Mouse (Mus musculus) neural tube, embryonic 12.5 days (tissue): ENCODE data around the gene Nfatc3. TPM values are rescaled to one million over a fixed set of nuclear protein-coding genes. Genes with fewer than 3 reads are reported as not detected.

ENCODE experiments used
- ATAC-seq: fragments of 200-750 bp; cut with Nextera tagmentation; 2 replicates; pipeline ENCODE4 v1.8.0; 2017; ENCODE audit warnings: low read depth, mild to moderate bottlenecking, moderate TSS enrichment, moderate library complexity; ENCODE audit not compliant: low FRiP score
- H3K27ac ChIP-seq: fragments of 300-500 bp; sonication (generic); 2 replicates; pipeline ENCODE4 v1.5.1; 2016
- H3K27me3 ChIP-seq: fragments of 300-500 bp; sonication (generic); replicated peaks from 2 replicates; pipeline ENCODE4 v1.6.1; 2016; ENCODE audit warnings: mild to moderate bottlenecking
- H3K36me3 ChIP-seq: fragments of 300-500 bp; sonication (generic); 2 replicates; pipeline ENCODE4 v1.6.1; 2016; ENCODE audit warnings: mild to moderate bottlenecking
- H3K4me1 ChIP-seq: fragments of 300-500 bp; sonication (generic); 2 replicates; pipeline ENCODE4 v1.6.1; 2016
- H3K4me2 ChIP-seq: fragments of 300-500 bp; sonication (generic); replicated peaks from 2 replicates; pipeline ENCODE4 v1.6.1; 2016; ENCODE audit warnings: mild to moderate bottlenecking
- H3K4me3 ChIP-seq: fragments of 300-500 bp; sonication (generic); 2 replicates; pipeline ENCODE4 v1.5.1; 2016
- H3K9ac ChIP-seq: fragments of 300-500 bp; sonication (generic); 2 replicates; pipeline ENCODE4 v1.6.1; 2016; ENCODE audit warnings: mild to moderate bottlenecking
- H3K9me3 ChIP-seq: fragments of 300-500 bp; sonication (generic); 2 replicates; pipeline ENCODE4 v1.6.1; 2016; ENCODE audit warnings: mild to moderate bottlenecking
- WGBS: fragments of 180-500 bp; shearing (Covaris S2); methylation state at CpG from one replicate; pipeline ENCODE4 v1.1.7; 2016; 5-methylcytosine and 5-hydroxymethylcytosine counted together
- polyA plus RNA-seq: library from polyadenylated mRNA; unstranded; fragments of >200 nt; fragmentation: Nextera tagmentation; extraction: Ambion mirVana; gene quantifications from 2 replicates; pipeline ENCODE4 v1.2.1, GENCODE M21; 2016

The Nfatc3 gene
- polyA plus RNA-seq, 1 experiment from 2014 or later: 4.4 TPM

- H3K4me2 ChIP-seq: no peak overlapping the region
- H3K9me3 ChIP-seq: no peaks in the 10 kb centered on the region
- 82% methylated on average over 3 of the region's 3 CpGs for WGBS
- peaks cover 3% of the 10 kb centered on the region; the same call in 1 of the 2 replicates for H3K4me1 ChIP-seq
- no peak overlapping the region for H3K9ac ChIP-seq
- ATAC-seq: no peak
- H3K27ac ChIP-seq: no peak overlapping the region
- peaks cover 13% of the 10 kb centered on the region; the same call in 1 of the 2 replicates for H3K36me3 ChIP-seq
- H3K4me3 ChIP-seq: no peak overlapping the region
- H3K27me3 ChIP-seq: no peaks in the 10 kb centered on the region
Measured at GRCm38 (mm10) chr8:106044151-106044550, 14.5 kb upstream of the Nfatc3 start.

DNA sequence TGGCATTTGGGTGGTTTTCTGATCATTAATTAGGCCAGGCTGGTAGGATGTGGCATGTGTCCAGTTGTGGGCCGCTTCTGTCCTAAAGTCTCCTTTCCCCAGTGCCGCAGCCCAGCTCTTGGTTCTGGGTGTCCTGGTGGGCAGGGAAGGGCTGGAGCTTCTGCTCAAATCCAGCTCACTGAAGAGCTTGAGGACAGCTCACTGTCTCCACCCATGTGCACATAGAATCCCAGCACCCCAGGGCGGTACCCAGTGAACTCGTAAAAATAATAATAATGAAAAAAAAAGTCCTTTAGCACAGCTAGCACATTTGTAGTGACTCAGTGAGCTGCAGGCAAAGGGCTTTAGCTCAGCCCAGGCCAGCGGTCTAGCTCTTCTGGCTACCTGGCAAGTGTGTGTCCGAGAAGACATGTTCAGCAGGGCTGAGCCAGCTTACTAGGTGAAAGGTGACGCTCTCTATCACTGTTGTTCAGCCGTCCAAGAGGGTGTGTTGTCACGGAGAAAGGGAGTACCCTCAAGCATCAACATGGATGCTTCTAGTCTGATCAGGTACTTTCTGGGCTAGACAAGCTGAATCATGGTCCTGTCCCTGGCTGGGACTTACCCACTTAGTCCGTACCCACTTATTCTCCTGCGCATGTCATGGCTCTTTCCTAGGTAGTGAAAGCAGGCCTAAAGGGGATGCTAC is 11.6 kb upstream of the Nfatc3 start:
- no peak for ATAC-seq

DNA sequence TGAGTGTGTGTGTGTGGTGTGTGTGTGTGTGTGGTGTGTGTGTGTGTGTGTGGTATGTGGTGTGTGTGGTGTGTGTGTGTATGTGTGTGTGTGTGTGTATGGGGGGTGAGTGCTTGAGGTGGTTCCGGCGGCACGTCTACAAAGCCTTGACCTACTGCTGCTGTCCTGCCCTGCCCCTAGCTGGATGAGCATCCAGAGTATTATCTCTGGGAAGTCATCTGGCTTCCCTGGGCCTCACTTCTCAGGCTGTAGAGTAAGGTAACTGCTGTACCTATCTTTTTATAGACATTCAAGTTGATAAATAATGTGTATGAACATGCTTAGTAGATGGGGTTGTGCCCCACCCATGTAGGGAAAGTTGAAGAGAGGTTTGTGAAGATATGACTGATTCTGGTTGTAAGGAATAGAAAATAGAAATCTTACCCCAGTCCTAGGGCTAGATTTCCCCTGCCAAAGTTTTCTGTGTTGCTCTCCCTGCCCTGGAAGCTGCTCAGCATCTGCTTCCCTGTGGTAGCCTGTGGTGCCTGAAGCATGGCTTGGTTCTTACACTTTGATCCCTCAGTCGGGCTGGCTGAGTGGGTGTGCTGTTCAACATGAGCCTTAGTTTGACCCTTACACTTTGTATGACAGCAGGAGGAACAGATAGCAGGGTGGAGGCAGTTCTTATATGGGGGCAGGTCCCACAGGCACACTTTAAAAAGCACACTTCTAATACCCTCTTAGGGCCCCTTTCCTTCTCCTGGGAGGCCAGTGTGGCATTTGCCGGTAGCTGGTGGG is 10.6 kb upstream of the Nfatc3 start:
- H3K27ac ChIP-seq: no peak overlapping the region
- no peak overlapping the region for H3K4me2 ChIP-seq
- no peak overlapping the region for H3K4me3 ChIP-seq
- peaks cover 37% of the 10 kb centered on the region for H3K36me3 ChIP-seq
- ATAC-seq: no peak
- no peak overlapping the region for H3K9ac ChIP-seq
- no peaks in the 10 kb centered on the region for H3K27me3 ChIP-seq
- WGBS: 89% methylated on average over 5 of the region's 5 CpGs
- H3K4me1 ChIP-seq: peaks cover 3% of the 10 kb centered on the region; the same call in 1 of the 2 replicates
- no peaks in the 10 kb centered on the region for H3K9me3 ChIP-seq

More for the DNA sequence above, 11.6 kb upstream of the Nfatc3 start:
- Histone ChIP-seq H3K36me3 (peaks cover 30% of the 10 kb centered on the region), H3K4me1 (peaks cover 3% of the 10 kb centered on the region; the same call in 1 of the 2 replicates), H3K4me3 (no peak overlapping the region), H3K4me2 (no peak overlapping the region), H3K9me3 (no peaks in the 10 kb centered on the region), H3K9ac (no peak overlapping the region), H3K27ac (no peak overlapping the region), H3K27me3 (no peaks in the 10 kb centered on the region)
- 93% methylated on average over 11 of the region's 11 CpGs for WGBS

- Histone ChIP-seq H3K27ac (no peak overlapping the region), H3K4me1 (no peaks in the 10 kb centered on the region), H3K4me3 (no peak overlapping the region), H3K27me3 (no peaks in the 10 kb centered on the region), H3K9me3 (no peaks in the 10 kb centered on the region), H3K4me2 (no peak overlapping the region), H3K36me3 (peaks cover 44% of the 10 kb centered on the region), H3K9ac (no peak overlapping the region)
- 89% methylated on average over 6 of the region's 6 CpGs for WGBS
- ATAC-seq: no peak
Measured at GRCm38 (mm10) chr8:106049840-106050239, 8.8 kb upstream of the Nfatc3 start.

- no peak overlapping the region for H3K4me2 ChIP-seq
- no peak for ATAC-seq
- H3K36me3 ChIP-seq: peaks cover 38% of the 10 kb centered on the region
- H3K4me3 ChIP-seq: no peak overlapping the region
- H3K9me3 ChIP-seq: no peaks in the 10 kb centered on the region
- no peaks in the 10 kb centered on the region for H3K27me3 ChIP-seq
- 97% methylated on average over 3 of the region's 3 CpGs for WGBS
- no peaks in the 10 kb centered on the region for H3K4me1 ChIP-seq
- no peak overlapping the region for H3K27ac ChIP-seq
- no peak overlapping the region for H3K9ac ChIP-seq
Measured at GRCm38 (mm10) chr8:106051068-106051467, 7.6 kb upstream of the Nfatc3 start.

DNA sequence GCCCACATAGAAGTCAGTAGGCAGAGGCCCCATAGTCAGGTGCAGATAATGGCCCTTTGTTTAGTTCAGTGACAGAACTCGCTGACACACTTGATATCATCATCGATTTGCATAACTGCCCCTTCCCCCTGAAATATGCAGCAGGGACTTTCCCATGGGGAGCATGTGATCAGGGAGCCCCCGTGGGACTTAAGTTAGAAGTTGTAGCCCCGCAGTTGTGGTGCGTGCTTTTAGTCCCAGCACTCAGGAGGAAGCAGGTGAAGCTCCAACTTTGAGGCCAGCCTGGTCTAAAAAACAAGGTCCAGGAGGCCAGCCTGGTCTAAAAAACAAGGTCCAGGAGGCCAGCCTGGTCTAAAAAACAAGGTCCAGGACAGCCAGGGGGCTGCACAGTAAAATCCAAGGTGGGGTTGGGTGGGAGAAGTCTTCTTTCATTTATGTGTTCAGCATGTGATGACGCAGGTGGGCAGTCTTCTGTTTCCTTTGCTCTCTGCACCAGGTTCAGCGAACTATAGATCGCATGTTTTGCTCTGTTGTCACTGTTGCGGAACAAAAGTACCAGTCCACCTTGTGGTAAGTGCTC is 6.0 kb upstream of the Nfatc3 start:
- Histone ChIP-seq H3K4me2 (no peak overlapping the region), H3K27ac (no peak overlapping the region), H3K4me1 (no peaks in the 10 kb centered on the region), H3K9me3 (no peaks in the 10 kb centered on the region), H3K9ac (no peak overlapping the region), H3K27me3 (no peaks in the 10 kb centered on the region), H3K36me3 (peaks cover 38% of the 10 kb centered on the region), H3K4me3 (no peak overlapping the region)
- WGBS: 92% methylated on average over 9 of the region's 9 CpGs
- ATAC-seq: no peak

- Histone ChIP-seq H3K27ac (no peak overlapping the region), H3K9me3 (no peaks in the 10 kb centered on the region), H3K4me2 (no peak overlapping the region), H3K9ac (no peak overlapping the region), H3K4me3 (no peak overlapping the region), H3K27me3 (no peaks in the 10 kb centered on the region), H3K36me3 (peaks cover 36% of the 10 kb centered on the region), H3K4me1 (peaks cover 8% of the 10 kb centered on the region)
- no peak for ATAC-seq
- whole genome bisulfite sequencing: 23% methylated on average over 6 of the region's 6 CpGs
Measured at GRCm38 (mm10) chr8:106054190-106054811, 4.3 kb upstream of the Nfatc3 start.

DNA sequence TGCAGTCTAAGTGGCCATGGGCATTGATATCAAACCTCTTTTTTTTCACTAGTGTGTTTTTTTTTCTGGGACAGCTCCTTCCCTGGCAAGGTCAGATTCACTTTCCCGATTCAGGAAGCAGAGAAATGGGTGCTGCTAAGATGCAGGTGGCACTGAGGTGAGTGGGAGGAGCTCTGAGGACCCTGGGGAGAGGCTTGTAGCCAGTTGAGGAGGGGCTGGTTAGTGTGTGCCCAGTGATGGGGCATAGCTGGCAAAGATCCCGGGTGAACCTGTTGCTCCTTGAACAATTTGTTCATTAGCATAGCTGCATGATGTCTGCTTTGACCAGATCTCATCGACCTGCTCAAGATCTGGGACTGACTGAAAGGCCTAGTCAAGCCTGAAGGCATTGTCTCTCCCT is 3.6 kb upstream of the Nfatc3 start:
- 48% methylated on average over 3 of the region's 3 CpGs for WGBS
- ATAC-seq: no peak
- H3K4me3 ChIP-seq: no peak overlapping the region
- peaks cover 8% of the 10 kb centered on the region for H3K4me1 ChIP-seq
- H3K27ac ChIP-seq: no peak overlapping the region
- peaks cover 33% of the 10 kb centered on the region for H3K36me3 ChIP-seq
- no peak overlapping the region for H3K9ac ChIP-seq
- no peaks in the 10 kb centered on the region for H3K9me3 ChIP-seq
- H3K4me2 ChIP-seq: no peak overlapping the region
- no peaks in the 10 kb centered on the region for H3K27me3 ChIP-seq

- Histone ChIP-seq H3K9ac (no peak overlapping the region), H3K27me3 (no peaks in the 10 kb centered on the region), H3K4me1 (peaks cover 18% of the 10 kb centered on the region), H3K4me2 (no peak overlapping the region), H3K27ac (no peak overlapping the region), H3K36me3 (peaks cover 23% of the 10 kb centered on the region), H3K4me3 (no peak overlapping the region), H3K9me3 (no peaks in the 10 kb centered on the region)
- ATAC-seq: no peak
- WGBS: 85% methylated on average over 4 of the region's 4 CpGs
Measured at GRCm38 (mm10) chr8:106056455-106056982, 2.1 kb upstream of the Nfatc3 start.

GRCm38 (mm10) chr8:106059613-106060371 is 1.2 kb downstream of the Nfatc3 start:
- no peaks in the 10 kb centered on the region for H3K9me3 ChIP-seq
- peak overlapping the region; percentile 80 for H3K4me3 ChIP-seq
- WGBS: under 1% methylated on average over 83 of the region's 83 CpGs
- peak overlapping the region; percentile 84 for H3K9ac ChIP-seq
- H3K36me3 ChIP-seq: no peaks in the 10 kb centered on the region
- peaks cover 23% of the 10 kb centered on the region for H3K4me1 ChIP-seq
- no peaks in the 10 kb centered on the region for H3K27me3 ChIP-seq
- peak; percentile 83 for ATAC-seq
- peak overlapping the region; percentile 78 for H3K4me2 ChIP-seq
- H3K27ac ChIP-seq: peak overlapping the region; percentile 82

DNA sequence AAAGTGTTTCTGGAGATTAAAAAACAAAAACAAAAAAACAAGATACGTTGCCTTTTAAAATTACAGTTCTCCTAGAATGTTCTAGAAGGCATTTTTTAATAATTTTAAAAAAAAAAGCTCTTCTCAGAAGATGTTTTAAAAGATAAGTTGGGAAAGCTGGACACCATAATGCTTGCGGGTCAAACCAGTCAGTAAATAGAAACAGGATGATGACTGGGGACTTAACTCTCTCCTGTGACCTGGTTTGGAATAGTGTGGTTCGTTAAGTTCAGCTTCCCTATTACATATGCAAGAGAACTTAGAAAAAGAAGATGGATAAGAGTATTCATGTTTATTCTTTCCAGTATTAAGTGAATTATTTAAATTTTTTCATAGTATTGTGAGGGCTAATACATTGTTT is 1.9 kb downstream of the Nfatc3 start:
- Histone ChIP-seq H3K4me3 (peak overlapping the region; percentile 80), H3K9ac (peak overlapping the region; percentile 84), H3K9me3 (no peaks in the 10 kb centered on the region), H3K36me3 (no peaks in the 10 kb centered on the region), H3K4me2 (peak overlapping the region; percentile 78), H3K4me1 (peaks cover 23% of the 10 kb centered on the region), H3K27me3 (no peaks in the 10 kb centered on the region), H3K27ac (no peak overlapping the region)
- 7% methylated on average over 3 of the region's 3 CpGs for WGBS
- no peak for ATAC-seq
